Mouse (Mus musculus) ES-Bruce4 (cell line): Measurements from ENCODE around the gene Olfml3.

ENCODE experiments used
- CTCF ChIP-seq: IDR thresholded peaks from one replicate; pipeline ENCODE4 v1.8.1; 2011; ENCODE audit warnings: low read depth, low read length
- EP300 ChIP-seq: IDR thresholded peaks from 2 replicates; pipeline ENCODE4 v1.6.1; 2011; ENCODE audit warnings: low read depth, low read length; ENCODE audit not compliant: insufficient read depth

DNA sequence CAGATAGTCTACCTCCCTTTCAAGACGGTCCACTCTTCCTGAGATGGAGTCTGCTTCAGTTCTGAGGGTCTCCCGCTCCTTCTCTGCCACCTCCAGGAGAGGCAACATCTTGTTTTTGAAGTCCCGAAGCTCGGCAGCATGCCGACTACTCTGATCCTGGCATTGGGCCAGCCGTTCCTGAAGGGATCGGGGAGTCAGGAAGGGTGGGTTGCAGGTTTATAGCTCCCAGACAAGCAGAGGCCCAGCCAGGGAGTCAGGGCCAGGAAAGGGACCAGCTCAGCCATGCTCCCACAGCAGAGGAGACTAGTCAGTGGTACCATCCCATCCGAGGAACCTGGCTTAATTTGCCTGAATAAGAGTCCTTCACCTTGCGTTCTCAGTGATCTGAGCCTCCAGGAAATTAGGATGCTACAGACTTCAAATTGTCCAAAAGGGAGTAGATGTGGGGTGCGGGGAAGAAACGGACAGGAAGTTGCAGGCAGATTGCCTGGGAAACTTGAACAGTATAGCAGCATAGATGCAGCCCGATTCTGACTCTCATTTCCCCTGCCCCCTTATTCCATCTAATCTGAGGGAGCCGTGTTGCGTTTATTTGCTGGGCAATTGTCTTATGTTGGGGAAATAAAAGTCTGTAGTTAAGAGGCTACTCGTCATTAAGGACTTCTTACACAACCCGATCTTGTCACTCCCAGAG is 593 bp downstream of the Olfml3 start:
- no peak for TF ChIP-seq CTCF
- no peak for TF ChIP-seq EP300
